Mouse (Mus musculus): ENCODE results near the gene Rp2. TPM values are rescaled to one million over a fixed set of nuclear protein-coding genes. Genes with fewer than 3 reads are reported as not detected.
"Not testable (repeated sequence)": the region's sequence is repeated elsewhere in the genome, so short reads cannot be mapped to it uniquely, and the experiment has no call there.

Gene Rp2
- polyA plus RNA-seq, 1 experiment from 2014 or later = 19.4 TPM

GRCm38 (mm10) chrX:20382260-20382659 lies 18.0 kb downstream of the Rp2 start:
- WGBS = 87% methylated on average over 6 of the region's 6 CpGs
- no peak overlapping the region for H3K4me3 ChIP-seq (ENCODE audit: low read length)
- no peaks in the 10 kb centered on the region for H3K4me1 ChIP-seq (ENCODE audit: insufficient read depth, low read length)
- no peaks in the 10 kb centered on the region for H3K9me3 ChIP-seq (ENCODE audit: low read length)
- no peaks in the 10 kb centered on the region for H3K36me3 ChIP-seq (ENCODE audit: insufficient read depth, low read length)
- no peaks in the 10 kb centered on the region for H3K27me3 ChIP-seq (ENCODE audit: insufficient read depth, low read length)
- H3K27ac ChIP-seq (ENCODE audit: low read length) = no peak overlapping the region
- no peak overlapping the region for H3K9ac ChIP-seq (replicated peaks; ENCODE audit: low read length)
- H3K4me2 ChIP-seq (replicated peaks; ENCODE audit: low read depth, low read length) = no peak overlapping the region
- ATAC-seq (ENCODE audit: low FRiP score, low TSS enrichment) = no peak

GRCm38 (mm10) chrX:20387006-20387405 lies 22.7 kb downstream of the Rp2 start:
- Histone ChIP-seq H3K36me3 (ENCODE audit: insufficient read depth, low read length) (no peaks in the 10 kb centered on the region), H3K27ac (ENCODE audit: low read length) (no peak overlapping the region), H3K4me2 (replicated peaks; ENCODE audit: low read depth, low read length) (no peak overlapping the region), H3K9me3 (ENCODE audit: low read length) (no peaks in the 10 kb centered on the region), H3K27me3 (ENCODE audit: insufficient read depth, low read length) (no peaks in the 10 kb centered on the region), H3K9ac (replicated peaks; ENCODE audit: low read length) (no peak overlapping the region), H3K4me3 (ENCODE audit: low read length) (no peak overlapping the region), H3K4me1 (ENCODE audit: insufficient read depth, low read length) (no peaks in the 10 kb centered on the region)
- ATAC-seq (ENCODE audit: low FRiP score, low TSS enrichment) = no peak
- WGBS = 68% methylated on average over 3 of the region's 3 CpGs

GRCm38 (mm10) chrX:20391964-20392363 lies 27.7 kb downstream of the Rp2 start:
- 92% methylated on average over 9 of the region's 9 CpGs for WGBS
- not testable (repeated sequence) for H3K4me2 ChIP-seq (replicated peaks; ENCODE audit: low read depth, low read length); H3K9ac ChIP-seq (replicated peaks; ENCODE audit: low read length); H3K4me3 ChIP-seq (ENCODE audit: low read length); ATAC-seq (ENCODE audit: low FRiP score, low TSS enrichment); H3K27ac ChIP-seq (ENCODE audit: low read length); H3K36me3 ChIP-seq (ENCODE audit: insufficient read depth, low read length); H3K27me3 ChIP-seq (ENCODE audit: insufficient read depth, low read length); H3K4me1 ChIP-seq (ENCODE audit: insufficient read depth, low read length); H3K9me3 ChIP-seq (ENCODE audit: low read length)

- H3K9ac ChIP-seq (replicated peaks; ENCODE audit: low read length) = no peak overlapping the region
- no peak overlapping the region for H3K4me3 ChIP-seq (ENCODE audit: low read length)
- no peaks in the 10 kb centered on the region for H3K9me3 ChIP-seq (ENCODE audit: low read length)
- H3K4me1 ChIP-seq (ENCODE audit: insufficient read depth, low read length) = no peaks in the 10 kb centered on the region
- ATAC-seq (ENCODE audit: low FRiP score, low TSS enrichment) = no peak
- H3K27ac ChIP-seq (ENCODE audit: low read length) = no peak overlapping the region
- H3K27me3 ChIP-seq (ENCODE audit: insufficient read depth, low read length) = no peaks in the 10 kb centered on the region
- no peaks in the 10 kb centered on the region for H3K36me3 ChIP-seq (ENCODE audit: insufficient read depth, low read length)
- WGBS = 82% methylated on average over 3 of the region's 3 CpGs
- no peak overlapping the region for H3K4me2 ChIP-seq (replicated peaks; ENCODE audit: low read depth, low read length)
Measured at GRCm38 (mm10) chrX:20392942-20393341, 28.7 kb downstream of the Rp2 start.

GRCm38 (mm10) chrX:20404068-20404467 lies 39.8 kb downstream of the Rp2 start:
- Histone ChIP-seq H3K9me3 (ENCODE audit: low read length) (no peaks in the 10 kb centered on the region), H3K9ac (replicated peaks; ENCODE audit: low read length) (no peak overlapping the region), H3K27me3 (ENCODE audit: insufficient read depth, low read length) (no peaks in the 10 kb centered on the region), H3K36me3 (ENCODE audit: insufficient read depth, low read length) (no peaks in the 10 kb centered on the region), H3K4me1 (ENCODE audit: insufficient read depth, low read length) (no peaks in the 10 kb centered on the region), H3K4me3 (ENCODE audit: low read length) (no peak overlapping the region), H3K27ac (ENCODE audit: low read length) (no peak overlapping the region), H3K4me2 (replicated peaks; ENCODE audit: low read depth, low read length) (no peak overlapping the region)
- WGBS = 89% methylated on average over 4 of the region's 4 CpGs
- ATAC-seq (ENCODE audit: low FRiP score, low TSS enrichment) = no peak

- ATAC-seq (ENCODE audit: low FRiP score, low TSS enrichment) = no peak
- no peaks in the 10 kb centered on the region for H3K36me3 ChIP-seq (ENCODE audit: insufficient read depth, low read length)
- H3K4me3 ChIP-seq (ENCODE audit: low read length) = no peak overlapping the region
- H3K27ac ChIP-seq (ENCODE audit: low read length) = no peak overlapping the region
- H3K9ac ChIP-seq (replicated peaks; ENCODE audit: low read length) = no peak overlapping the region
- no peaks in the 10 kb centered on the region for H3K27me3 ChIP-seq (ENCODE audit: insufficient read depth, low read length)
- 94% methylated on average over 2 of the region's 2 CpGs for WGBS
- H3K9me3 ChIP-seq (ENCODE audit: low read length) = no peaks in the 10 kb centered on the region
- H3K4me2 ChIP-seq (replicated peaks; ENCODE audit: low read depth, low read length) = no peak overlapping the region
- H3K4me1 ChIP-seq (ENCODE audit: insufficient read depth, low read length) = no peaks in the 10 kb centered on the region
Measured at GRCm38 (mm10) chrX:20406909-20407308, 42.6 kb downstream of the Rp2 start.

- ATAC-seq (ENCODE audit: low FRiP score, low TSS enrichment) = peak; percentile 86
- 69% methylated on average over 2 of the region's 2 CpGs for WGBS
- Histone ChIP-seq H3K4me3 (ENCODE audit: low read length) (no peak overlapping the region), H3K4me2 (replicated peaks; ENCODE audit: low read depth, low read length) (no peak overlapping the region), H3K4me1 (ENCODE audit: insufficient read depth, low read length) (no peaks in the 10 kb centered on the region), H3K27me3 (ENCODE audit: insufficient read depth, low read length) (no peaks in the 10 kb centered on the region), H3K9me3 (ENCODE audit: low read length) (no peaks in the 10 kb centered on the region), H3K36me3 (ENCODE audit: insufficient read depth, low read length) (no peaks in the 10 kb centered on the region), H3K27ac (ENCODE audit: low read length) (peak overlapping the region; percentile 69), H3K9ac (replicated peaks; ENCODE audit: low read length) (no peak overlapping the region)
Measured at GRCm38 (mm10) chrX:20407676-20408075, 43.4 kb downstream of the Rp2 start.

GRCm38 (mm10) chrX:20411382-20411781 lies 47.1 kb downstream of the Rp2 start:
- Histone ChIP-seq H3K4me3 (ENCODE audit: low read length) (no peak overlapping the region), H3K4me1 (ENCODE audit: insufficient read depth, low read length) (no peaks in the 10 kb centered on the region), H3K9me3 (ENCODE audit: low read length) (no peaks in the 10 kb centered on the region), H3K9ac (replicated peaks; ENCODE audit: low read length) (no peak overlapping the region), H3K27ac (ENCODE audit: low read length) (no peak overlapping the region), H3K36me3 (ENCODE audit: insufficient read depth, low read length) (no peaks in the 10 kb centered on the region), H3K27me3 (ENCODE audit: insufficient read depth, low read length) (no peaks in the 10 kb centered on the region), H3K4me2 (replicated peaks; ENCODE audit: low read depth, low read length) (no peak overlapping the region)
- ATAC-seq (ENCODE audit: low FRiP score, low TSS enrichment) = no peak
- 94% methylated on average over 4 of the region's 4 CpGs for WGBS

- WGBS = 87% methylated on average over 3 of the region's 3 CpGs
- H3K4me3 ChIP-seq (ENCODE audit: low read length) = no peak overlapping the region
- no peaks in the 10 kb centered on the region for H3K4me1 ChIP-seq (ENCODE audit: insufficient read depth, low read length)
- no peaks in the 10 kb centered on the region for H3K27me3 ChIP-seq (ENCODE audit: insufficient read depth, low read length)
- H3K27ac ChIP-seq (ENCODE audit: low read length) = no peak overlapping the region
- no peaks in the 10 kb centered on the region for H3K9me3 ChIP-seq (ENCODE audit: low read length)
- no peak overlapping the region for H3K9ac ChIP-seq (replicated peaks; ENCODE audit: low read length)
- H3K36me3 ChIP-seq (ENCODE audit: insufficient read depth, low read length) = no peaks in the 10 kb centered on the region
- ATAC-seq (ENCODE audit: low FRiP score, low TSS enrichment) = no peak
- H3K4me2 ChIP-seq (replicated peaks; ENCODE audit: low read depth, low read length) = no peak overlapping the region
Measured at GRCm38 (mm10) chrX:20412221-20412620, 47.9 kb downstream of the Rp2 start.

- Histone ChIP-seq H3K27me3 (ENCODE audit: insufficient read depth, low read length) (no peaks in the 10 kb centered on the region), H3K9me3 (ENCODE audit: low read length) (no peaks in the 10 kb centered on the region), H3K9ac (replicated peaks; ENCODE audit: low read length) (no peak overlapping the region), H3K4me3 (ENCODE audit: low read length) (no peak overlapping the region), H3K27ac (ENCODE audit: low read length) (no peak overlapping the region), H3K36me3 (ENCODE audit: insufficient read depth, low read length) (no peaks in the 10 kb centered on the region), H3K4me1 (ENCODE audit: insufficient read depth, low read length) (no peaks in the 10 kb centered on the region), H3K4me2 (replicated peaks; ENCODE audit: low read depth, low read length) (no peak overlapping the region)
- WGBS = 53% methylated on average over 10 of the region's 10 CpGs
- peak; percentile 82 for ATAC-seq (ENCODE audit: low FRiP score, low TSS enrichment)
Measured at GRCm38 (mm10) chrX:20414885-20415622, 50.8 kb downstream of the Rp2 start.

All from kidney, embryonic 16.5 days (tissue).